Mouse (Mus musculus) heart, adult 8-10 months (tissue): ENCODE results near the gene Mark1. TPM values are rescaled to one million over a fixed set of nuclear protein-coding genes. Genes with fewer than 3 reads are reported as not detected.
A peak's percentile ranks its signal among the peaks of the same experiment; 100 is the strongest.

Experiments used
- DNase-seq: peaks from one replicate; pipeline ENCODE4 v3.0.0; 2022; ENCODE audit warnings: low spot score
- total RNA-seq, 4 experiments: library from RNA; stranded (reverse); gene quantifications; 2 replicates each; pipeline ENCODE4 v1.2.4; 2022

Mark1 gene
- total RNA-seq, 4 experiments from 2014 or later, result 8.0 to 9.2 (median 8.6) TPM

- peak; percentile 92 for DNase-seq
Measured at GRCm38 (mm10) chr1:184853339-184853738, 146.0 kb downstream of the Mark1 start.

DNA sequence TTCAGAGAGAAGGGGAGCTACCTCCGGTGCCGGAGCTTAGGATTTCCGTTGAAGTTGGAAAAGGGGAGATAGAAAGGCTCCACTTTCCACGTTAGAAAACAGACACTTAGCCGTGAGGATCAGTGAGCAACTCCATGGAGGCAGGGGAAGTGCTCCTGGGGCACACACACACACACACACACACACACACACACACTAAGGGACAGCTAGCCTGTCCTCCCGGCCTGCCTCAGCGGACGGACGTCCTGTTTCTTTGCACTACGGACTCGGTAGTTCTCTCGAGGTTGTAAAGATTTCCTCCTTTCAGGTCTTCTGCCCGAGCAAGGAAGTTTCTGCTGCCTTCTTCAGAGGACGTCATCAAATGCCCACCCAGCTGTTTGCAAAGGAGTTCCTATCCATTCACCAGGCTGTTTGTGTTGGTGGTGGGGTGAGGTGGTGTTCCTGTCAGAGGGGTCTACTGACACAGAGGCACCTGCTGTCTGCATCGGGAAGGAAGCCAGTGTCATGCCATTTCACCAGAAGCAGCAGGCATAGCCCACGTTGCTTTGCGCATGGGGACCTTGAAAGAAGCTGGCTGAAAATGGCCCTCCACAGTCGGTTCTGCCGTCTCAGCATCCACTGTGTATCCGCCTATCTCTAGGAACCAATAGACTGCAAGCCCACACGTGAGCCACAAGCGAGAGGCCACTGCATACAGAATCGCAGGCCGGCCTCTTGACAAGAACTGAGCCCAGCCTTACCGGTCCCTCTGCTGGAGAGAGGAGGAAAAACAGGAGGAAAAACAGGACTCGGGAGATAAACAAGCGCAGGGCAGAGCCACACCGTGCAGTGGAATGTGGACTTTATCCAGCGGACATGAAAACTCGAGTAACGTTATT lies 147.4 kb downstream of the Mark1 start:
- DNase-seq, result peak; percentile 90

DNA sequence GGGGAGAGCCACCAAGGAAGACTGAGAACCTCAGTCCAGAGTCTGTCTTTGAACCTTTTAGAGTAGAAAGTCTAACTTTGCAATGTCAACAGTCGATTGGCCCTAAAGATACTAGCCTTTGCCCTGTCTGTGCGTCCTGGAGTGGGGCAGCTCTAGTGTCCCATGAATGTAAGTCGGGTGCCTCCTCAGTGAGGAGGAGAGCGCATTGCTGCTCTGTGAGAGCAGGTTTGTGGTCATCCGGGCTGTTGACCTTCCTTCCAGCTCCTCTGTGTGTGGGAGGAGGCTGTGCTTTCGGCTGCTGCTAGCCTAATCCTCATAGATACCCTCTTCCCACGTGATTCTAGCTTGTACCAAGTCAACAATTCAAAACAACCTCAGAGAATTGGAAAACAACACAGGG lies 148.2 kb downstream of the Mark1 start:
- no peak for DNase-seq

- DNase-seq, result no peak
Measured at GRCm38 (mm10) chr1:184846973-184847372, 152.4 kb downstream of the Mark1 start.

Other genes starting within 250 kb of the Mark1 start
- gene Marc1, start 188.3 kb downstream of the Mark1 start, total RNA-seq, result not detected
- gene Marc2, start 153.1 kb downstream of the Mark1 start, total RNA-seq, result 100 to 1,000 TPM; 113 to 146 (median 132) TPM
- 10 to 100 TPM; 15.4 to 19.9 (median 18.0) TPM for gene C130074G19Rik, start 116.4 kb downstream of the Mark1 start, total RNA-seq
- 10 to 100 TPM; 19.6 to 23.0 (median 20.8) TPM for gene Rab3gap2, start 204.5 kb upstream of the Mark1 start, total RNA-seq